Mouse (Mus musculus): ENCODE measurements at regions not wholly inside any gene's neighbourhood (a gene's known extent, or its start where the extent isn't known, plus 50 kb on each side); places are given as distances from the start of the nearest gene placed in this dataset.

DNA sequence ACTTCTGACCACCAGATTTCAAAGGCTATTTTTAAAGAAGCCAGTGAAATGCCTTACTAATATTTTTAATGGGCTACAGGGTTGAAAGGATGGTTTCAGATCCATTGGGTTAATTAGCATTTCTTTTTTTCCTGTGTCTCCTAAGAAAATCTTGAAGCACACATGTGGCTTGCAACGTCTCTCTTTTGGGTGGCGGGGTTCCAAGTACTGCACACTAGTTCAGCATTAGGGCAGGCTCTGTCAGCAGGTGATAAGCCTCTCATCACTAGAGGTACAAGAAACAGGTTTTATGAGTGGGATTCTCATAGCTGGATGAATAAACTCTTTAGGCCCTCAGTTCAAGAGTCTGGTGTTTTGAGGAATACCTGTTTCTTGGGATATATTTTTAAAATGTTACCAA lies 103.2 kb upstream of the Jun start:
- no peak overlapping the region for H3K4me2 ChIP-seq
- no peaks in the 10 kb centered on the region for H3K9me3 ChIP-seq
- H3K9ac ChIP-seq, result no peak overlapping the region
- H3K27me3 ChIP-seq (replicated peaks), result no peaks in the 10 kb centered on the region
- H3K27ac ChIP-seq, result no peak overlapping the region
- no peaks in the 10 kb centered on the region for H3K36me3 ChIP-seq
- H3K4me3 ChIP-seq (replicated peaks), result no peak overlapping the region
- no peak for ATAC-seq (ENCODE audit: insufficient read depth, low FRiP score, low read depth)
- peaks cover 28% of the 10 kb centered on the region for H3K4me1 ChIP-seq
- 69% methylated on average over 2 of the region's 2 CpGs for WGBS

DNA sequence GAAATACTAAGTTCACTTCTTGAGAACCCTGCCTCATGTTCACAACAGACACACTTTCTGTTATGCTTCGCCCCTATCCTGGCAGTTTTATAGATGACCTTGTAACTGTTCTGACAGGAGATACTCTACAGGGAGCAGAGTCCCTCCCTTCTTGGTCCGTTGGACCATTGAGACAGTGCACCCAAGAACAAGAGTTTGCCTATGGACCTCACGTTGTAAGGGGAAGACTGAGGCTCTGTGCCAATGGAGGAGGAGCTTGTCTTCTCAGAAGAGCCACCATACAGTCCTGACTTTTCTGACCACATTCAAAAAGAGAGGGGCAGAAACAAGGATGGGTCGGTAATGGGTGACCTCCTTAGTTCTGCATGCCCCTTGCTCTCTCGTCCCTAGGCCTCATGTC lies 103.8 kb upstream of the Jun start:
- WGBS, result 79% methylated on average over 5 of the region's 5 CpGs
- H3K4me1 ChIP-seq, result peaks cover 29% of the 10 kb centered on the region
- H3K27me3 ChIP-seq (replicated peaks), result no peaks in the 10 kb centered on the region

DNA sequence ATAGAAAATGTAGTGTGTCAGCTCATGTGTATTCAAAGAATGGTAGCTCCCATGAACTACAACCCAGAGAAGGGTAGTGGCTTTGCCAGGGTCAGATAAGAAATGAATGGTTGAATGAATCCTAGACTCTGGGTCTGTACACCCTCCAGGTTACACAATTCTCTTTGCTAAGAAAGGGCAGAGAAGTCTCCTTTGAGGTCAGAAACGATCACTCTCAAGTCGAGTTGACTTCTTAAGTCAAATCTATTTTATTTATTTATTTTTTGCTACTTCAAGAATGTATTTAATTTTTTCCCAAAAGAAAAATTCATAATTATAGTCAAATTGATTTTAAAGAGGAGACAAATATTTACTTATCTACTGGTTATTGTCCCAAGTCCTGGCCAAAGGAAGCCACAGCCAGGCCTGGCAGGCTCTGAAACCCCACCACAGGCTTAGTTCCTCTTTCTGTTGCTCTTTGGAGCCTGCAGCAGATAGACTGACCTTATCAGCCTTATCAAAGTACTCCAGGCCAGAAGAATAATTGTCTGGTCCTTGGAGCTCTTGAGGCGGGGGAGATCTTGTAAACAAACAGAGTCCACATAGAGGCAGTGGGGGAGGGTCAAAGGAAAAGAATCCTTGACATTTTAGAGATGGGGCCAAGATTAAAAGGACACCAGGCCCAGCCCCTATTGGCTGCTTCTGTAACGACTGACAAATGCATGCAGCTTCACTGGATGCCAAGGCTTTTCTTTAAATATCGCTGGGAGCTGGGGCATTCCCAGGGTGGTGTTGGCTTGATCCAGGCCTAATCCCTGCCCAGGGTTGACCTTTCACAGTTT lies 104.6 kb upstream of the Jun start:
- ATAC-seq (ENCODE audit: insufficient read depth, low FRiP score, low read depth), result no peak
- Histone ChIP-seq H3K9me3 (no peaks in the 10 kb centered on the region), H3K36me3 (no peaks in the 10 kb centered on the region), H3K4me2 (no peak overlapping the region), H3K4me3 (replicated peaks) (no peak overlapping the region), H3K27ac (0 out of 2 replicates have a peak overlapping the region, but pooled peaks have one; percentile 21), H3K4me1 (peaks cover 29% of the 10 kb centered on the region), H3K9ac (no peak overlapping the region), H3K27me3 (replicated peaks) (no peaks in the 10 kb centered on the region)
- 31% methylated on average over 5 of the region's 5 CpGs for WGBS

More for the DNA sequence above, 103.8 kb upstream of the Jun start:
- no peak overlapping the region for H3K4me3 ChIP-seq (replicated peaks)
- H3K36me3 ChIP-seq, result no peaks in the 10 kb centered on the region
- no peak overlapping the region for H3K4me2 ChIP-seq
- H3K9me3 ChIP-seq, result no peaks in the 10 kb centered on the region
- H3K27ac ChIP-seq, result no peak overlapping the region
- ATAC-seq (ENCODE audit: insufficient read depth, low FRiP score, low read depth), result no peak
- no peak overlapping the region for H3K9ac ChIP-seq

DNA sequence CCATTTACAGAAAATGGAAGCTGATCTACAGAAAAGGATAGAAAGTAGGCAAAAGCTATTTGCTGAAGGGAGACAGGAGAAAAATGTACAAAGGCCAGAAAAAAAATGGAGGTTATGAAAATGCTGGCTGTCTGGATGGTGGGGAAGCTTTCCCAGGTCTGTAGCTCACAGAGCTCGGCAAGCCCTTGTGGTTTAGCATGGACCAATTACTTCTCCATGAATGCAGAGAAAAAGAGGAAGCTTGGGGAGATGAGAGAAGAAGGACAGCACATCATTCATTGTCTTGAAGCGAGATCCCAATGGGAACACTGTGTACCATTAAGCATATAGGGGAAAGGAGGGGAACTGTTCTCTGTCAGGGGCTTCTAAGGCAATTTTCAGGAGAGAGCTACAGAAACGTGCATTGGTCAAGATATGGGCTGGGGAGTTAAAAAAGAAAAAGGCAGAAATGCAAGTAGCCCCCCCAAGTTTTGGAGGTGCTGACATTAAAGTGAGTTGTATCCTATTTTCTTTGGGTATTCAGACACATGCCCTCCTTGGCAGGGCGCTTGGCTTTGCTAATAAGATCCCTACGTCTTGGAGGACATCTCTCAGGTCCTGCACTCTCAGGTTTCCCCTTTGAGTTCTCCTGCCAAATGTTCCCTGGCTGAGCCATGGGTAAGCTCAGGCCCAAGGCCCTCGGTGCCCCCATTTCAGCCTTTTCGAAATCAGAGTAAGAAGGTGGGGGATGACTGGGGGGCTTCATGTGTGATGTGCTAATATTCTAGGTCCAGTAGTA lies 105.8 kb upstream of the Jun start:
- no peaks in the 10 kb centered on the region for H3K27me3 ChIP-seq (replicated peaks)
- H3K9ac ChIP-seq, result no peak overlapping the region
- no peak overlapping the region for H3K4me3 ChIP-seq (replicated peaks)
- WGBS, result 81% methylated on average over 7 of the region's 7 CpGs
- H3K4me2 ChIP-seq, result no peak overlapping the region
- ATAC-seq (ENCODE audit: insufficient read depth, low FRiP score, low read depth), result no peak
- no peaks in the 10 kb centered on the region for H3K36me3 ChIP-seq
- peaks cover 30% of the 10 kb centered on the region for H3K4me1 ChIP-seq
- H3K27ac ChIP-seq, result no peak overlapping the region
- H3K9me3 ChIP-seq, result no peaks in the 10 kb centered on the region

DNA sequence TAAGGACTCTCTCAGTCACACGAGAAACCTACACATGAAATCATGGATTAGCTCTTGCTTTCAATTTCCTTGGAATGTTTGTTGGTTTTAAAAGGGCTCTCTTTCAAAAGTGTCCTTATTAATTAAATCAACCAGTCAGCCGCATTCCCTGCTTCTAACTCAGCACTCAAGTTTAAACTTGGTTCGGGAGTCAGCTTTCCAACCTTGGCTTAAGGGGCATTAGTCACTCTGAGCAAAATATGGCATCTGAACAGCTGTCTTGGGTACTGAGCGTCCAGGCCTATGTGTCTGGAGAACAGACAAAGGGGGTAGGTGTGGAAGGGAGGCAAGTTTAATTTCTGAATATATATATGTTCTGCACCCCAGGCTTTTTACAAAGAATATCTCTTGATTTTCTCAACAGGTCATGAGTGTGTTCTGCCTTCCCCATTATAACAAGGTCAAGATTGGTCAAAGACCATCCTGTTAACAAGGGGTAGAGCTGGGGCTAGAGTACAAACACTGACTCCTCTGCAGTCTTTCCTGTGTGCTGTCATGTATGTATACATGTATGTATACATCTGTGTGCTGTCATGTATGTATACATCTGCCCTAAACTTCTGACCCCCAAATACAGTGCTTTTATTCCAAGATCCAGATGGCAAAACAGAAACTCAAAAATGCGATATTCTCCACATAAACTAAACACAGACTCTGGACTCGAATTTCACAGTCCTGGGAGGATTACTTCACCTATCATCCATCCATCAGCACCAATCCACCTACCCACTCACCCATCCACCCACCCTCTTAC lies 106.8 kb upstream of the Jun start:
- Histone ChIP-seq H3K4me1 (peaks cover 25% of the 10 kb centered on the region), H3K27ac (no peak overlapping the region), H3K36me3 (no peaks in the 10 kb centered on the region), H3K4me2 (no peak overlapping the region), H3K27me3 (replicated peaks) (no peaks in the 10 kb centered on the region), H3K4me3 (replicated peaks) (no peak overlapping the region), H3K9ac (no peak overlapping the region), H3K9me3 (no peaks in the 10 kb centered on the region)
- 48% methylated on average over 6 of the region's 6 CpGs for WGBS
- ATAC-seq (ENCODE audit: insufficient read depth, low FRiP score, low read depth), result no peak

DNA sequence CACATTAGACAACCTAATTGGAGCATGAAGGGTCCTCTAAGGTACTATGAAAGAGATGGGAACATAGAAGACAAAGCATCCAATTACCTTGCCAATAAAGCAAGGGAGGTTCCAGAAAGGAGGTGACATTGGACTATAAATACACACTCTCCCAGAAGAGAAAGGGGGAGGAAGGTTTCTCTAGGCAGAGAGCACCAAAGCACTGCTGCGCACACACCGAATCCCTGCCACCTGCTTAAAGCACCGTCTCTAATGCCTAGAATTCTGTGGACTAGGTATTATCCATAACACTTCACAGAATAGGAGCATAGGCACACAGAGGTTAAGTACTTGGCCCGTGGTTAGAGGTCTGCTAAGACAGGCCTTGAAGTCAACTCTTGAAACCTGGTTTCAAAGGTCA lies 107.8 kb upstream of the Jun start:
- no peak for ATAC-seq (ENCODE audit: insufficient read depth, low FRiP score, low read depth)
- Histone ChIP-seq H3K9ac (no peak overlapping the region), H3K27ac (peak overlapping the region; percentile 95), H3K4me2 (no peak overlapping the region), H3K4me1 (peaks cover 19% of the 10 kb centered on the region), H3K9me3 (no peaks in the 10 kb centered on the region), H3K36me3 (no peaks in the 10 kb centered on the region), H3K4me3 (replicated peaks) (no peak overlapping the region), H3K27me3 (replicated peaks) (no peaks in the 10 kb centered on the region)
- 72% methylated on average over 4 of the region's 4 CpGs for WGBS

DNA sequence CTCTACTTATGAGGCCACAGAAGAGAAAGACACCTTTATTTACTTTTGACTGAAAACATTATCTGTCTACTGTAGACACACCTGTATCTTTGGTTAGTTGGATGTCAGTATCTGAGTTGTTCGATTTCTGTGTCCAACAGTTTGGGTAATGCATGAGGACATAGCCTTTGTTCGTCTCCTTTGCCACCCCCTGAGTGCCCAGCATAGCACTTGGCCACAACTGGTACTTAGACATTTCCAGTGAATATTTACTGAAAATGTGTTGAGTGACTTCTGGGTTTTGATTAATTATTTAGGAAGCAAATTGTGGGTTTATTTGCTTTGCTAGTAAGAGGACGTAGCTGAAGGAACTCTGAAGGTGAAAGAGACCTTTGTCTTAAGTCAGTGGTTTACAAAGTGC lies 108.4 kb upstream of the Jun start:
- Histone ChIP-seq H3K4me3 (replicated peaks) (peak overlapping the region; percentile 48; the same call in 1 of the 2 replicates), H3K4me2 (peak overlapping the region; percentile 56), H3K27me3 (replicated peaks) (no peaks in the 10 kb centered on the region), H3K9ac (no peak overlapping the region), H3K36me3 (no peaks in the 10 kb centered on the region), H3K9me3 (no peaks in the 10 kb centered on the region), H3K27ac (peak overlapping the region; percentile 95), H3K4me1 (peaks cover 19% of the 10 kb centered on the region)
- WGBS, result 71% methylated on average over 3 of the region's 3 CpGs
- no peak for ATAC-seq (ENCODE audit: insufficient read depth, low FRiP score, low read depth)

DNA sequence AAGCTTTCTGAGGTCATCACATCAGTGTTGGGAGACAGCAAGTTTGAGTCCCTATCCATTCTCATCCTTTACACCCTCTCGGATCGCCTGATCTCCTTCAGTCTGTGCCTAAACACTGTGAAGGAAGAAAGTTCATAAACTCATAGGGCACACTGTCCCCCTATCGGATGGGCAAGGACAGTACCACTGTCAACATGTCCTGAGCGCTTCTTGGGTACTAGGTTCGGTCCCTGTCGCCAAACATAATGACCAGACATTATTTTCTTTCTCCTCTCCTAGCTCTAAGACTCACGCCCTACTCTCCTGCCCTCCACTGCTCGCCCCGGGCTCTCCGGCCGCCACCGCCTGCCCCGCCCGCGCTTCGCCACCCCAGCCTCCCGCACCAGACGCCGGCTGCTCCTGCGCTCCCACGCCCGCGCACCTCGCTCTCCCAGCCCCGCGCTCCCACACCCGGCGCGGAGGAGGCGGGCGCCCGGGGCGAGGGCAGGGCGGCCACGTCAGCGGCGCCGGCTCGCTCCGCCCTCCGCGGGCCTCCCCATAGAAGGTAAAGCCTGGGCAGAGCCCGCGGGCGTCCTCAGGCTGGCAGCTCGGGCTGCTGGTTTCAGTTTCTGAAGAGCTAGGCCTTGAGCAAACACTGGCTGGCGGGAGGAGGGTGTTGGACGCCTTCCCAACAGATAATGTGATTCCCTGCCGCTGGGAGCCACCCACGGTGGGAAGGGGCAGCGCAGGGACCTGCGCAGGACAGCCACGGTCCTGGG lies 109.1 kb upstream of the Jun start:
- peak overlapping the region; percentile 95 for H3K27ac ChIP-seq
- 2% methylated on average over 52 of the region's 53 CpGs for WGBS
- peak; percentile 97 for ATAC-seq (ENCODE audit: insufficient read depth, low FRiP score, low read depth)

DNA sequence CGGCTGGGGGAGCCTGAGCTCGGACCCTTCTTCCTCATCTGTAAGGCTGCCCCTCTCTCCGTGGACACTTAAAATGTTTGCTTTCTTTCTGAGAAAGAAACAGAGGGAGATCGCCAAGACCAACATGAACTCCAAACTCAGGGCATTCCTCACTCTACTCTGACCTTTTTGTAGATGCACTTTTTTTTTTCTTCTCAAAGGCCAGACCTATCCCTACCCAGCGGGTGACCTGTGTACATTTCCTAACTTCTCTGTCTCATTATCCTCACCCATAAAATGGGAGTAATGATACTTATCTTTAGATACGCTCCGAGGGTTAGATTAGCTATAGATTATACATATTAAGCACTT lies 109.6 kb upstream of the Jun start:
- peak overlapping the region; percentile 95 for H3K27ac ChIP-seq
- H3K4me1 ChIP-seq, result peaks cover 18% of the 10 kb centered on the region
- no peaks in the 10 kb centered on the region for H3K27me3 ChIP-seq (replicated peaks)
- WGBS, result 16% methylated on average over 7 of the region's 7 CpGs
- H3K9ac ChIP-seq, result peak overlapping the region; percentile 29; the same call in 1 of the 2 replicates
- H3K9me3 ChIP-seq, result no peaks in the 10 kb centered on the region
- no peak; the same call in 1 of the 2 replicates for ATAC-seq (ENCODE audit: insufficient read depth, low FRiP score, low read depth)
- no peaks in the 10 kb centered on the region for H3K36me3 ChIP-seq
- peak overlapping the region; percentile 56 for H3K4me2 ChIP-seq
- peak overlapping the region; percentile 48 for H3K4me3 ChIP-seq (replicated peaks)

More for the DNA sequence above, 109.1 kb upstream of the Jun start:
- H3K9me3 ChIP-seq, result no peaks in the 10 kb centered on the region
- peak overlapping the region; percentile 29 for H3K9ac ChIP-seq
- no peaks in the 10 kb centered on the region for H3K36me3 ChIP-seq
- peaks cover 19% of the 10 kb centered on the region for H3K4me1 ChIP-seq
- peak overlapping the region; percentile 48 for H3K4me3 ChIP-seq (replicated peaks)
- H3K4me2 ChIP-seq, result peak overlapping the region; percentile 56
- H3K27me3 ChIP-seq (replicated peaks), result no peaks in the 10 kb centered on the region

DNA sequence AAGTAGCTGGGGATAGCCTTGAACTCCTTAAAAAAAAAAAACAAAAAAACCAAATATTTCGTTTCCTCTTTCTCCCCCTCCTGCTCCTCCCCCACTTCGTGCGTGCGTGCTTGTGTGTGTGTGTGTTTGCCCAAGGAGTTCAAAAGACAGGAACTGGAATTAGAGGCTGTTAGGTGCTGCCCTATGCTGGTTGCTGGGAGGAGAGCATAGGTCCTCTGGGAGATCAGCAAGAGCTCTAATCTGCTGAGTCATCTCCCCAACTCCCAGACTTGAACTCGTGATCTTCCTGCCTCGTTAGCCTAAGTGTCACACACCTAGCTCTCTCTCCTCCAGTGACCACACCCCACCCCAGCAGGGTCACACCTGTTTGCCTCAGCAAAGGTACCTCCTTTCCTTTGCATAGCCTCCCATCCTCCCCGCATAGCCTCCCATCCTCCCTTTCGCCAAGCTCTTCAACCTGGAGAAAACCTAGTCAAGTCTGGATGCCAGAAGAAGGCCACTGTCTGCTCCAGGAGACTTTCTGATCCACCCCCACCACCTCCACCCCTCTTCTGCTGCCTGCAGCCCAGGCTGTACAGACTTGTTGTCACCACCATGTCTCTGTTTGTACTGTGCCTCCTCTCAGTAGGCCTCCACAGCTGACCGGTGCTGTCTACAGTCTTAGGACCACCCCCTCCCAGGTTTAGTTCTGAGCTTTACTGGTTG lies 110.5 kb upstream of the Jun start:
- Histone ChIP-seq H3K4me1 (peaks cover 12% of the 10 kb centered on the region; the same call in 1 of the 2 replicates), H3K4me2 (no peak overlapping the region), H3K27ac (no peak overlapping the region; the same call in 1 of the 2 replicates), H3K27me3 (replicated peaks) (no peaks in the 10 kb centered on the region), H3K9me3 (no peaks in the 10 kb centered on the region), H3K36me3 (no peaks in the 10 kb centered on the region), H3K4me3 (replicated peaks) (no peak overlapping the region), H3K9ac (no peak overlapping the region)
- ATAC-seq (ENCODE audit: insufficient read depth, low FRiP score, low read depth), result no peak
- 53% methylated on average over 9 of the region's 9 CpGs for WGBS

DNA sequence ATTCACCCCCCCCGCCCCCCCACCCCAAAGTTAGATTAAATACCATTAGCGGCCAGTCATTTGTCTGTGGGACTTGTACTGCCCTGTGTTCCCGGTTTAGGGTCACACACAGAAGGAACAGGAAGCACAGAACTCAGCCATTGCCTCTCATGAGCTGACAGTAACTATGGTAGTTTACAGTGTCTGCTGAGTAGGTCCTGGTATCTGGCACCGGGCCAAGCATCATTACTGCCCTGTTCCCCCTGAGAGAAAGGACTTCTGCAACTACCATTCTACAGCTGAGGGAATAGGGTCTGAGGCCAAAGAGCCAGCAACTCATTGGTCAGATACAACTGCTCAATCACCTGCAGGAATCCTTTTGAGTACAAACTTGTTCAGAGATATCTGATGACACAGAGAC lies 111.4 kb upstream of the Jun start:
- whole genome bisulfite sequencing, result 56% methylated on average over 4 of the region's 4 CpGs
- H3K9me3 ChIP-seq, result no peaks in the 10 kb centered on the region
- no peak for ATAC-seq (ENCODE audit: insufficient read depth, low FRiP score, low read depth)

More for the DNA sequence above, 111.4 kb upstream of the Jun start:
- Histone ChIP-seq H3K27me3 (replicated peaks) (no peaks in the 10 kb centered on the region), H3K9ac (no peak overlapping the region), H3K36me3 (no peaks in the 10 kb centered on the region), H3K27ac (no peak overlapping the region), H3K4me1 (peaks cover 12% of the 10 kb centered on the region; the same call in 1 of the 2 replicates), H3K4me2 (no peak overlapping the region), H3K4me3 (replicated peaks) (no peak overlapping the region)

All from stomach, embryonic 15.5 days (tissue).